Mouse (Mus musculus): ENCODE measurements around the gene Hey2. TPM values are rescaled to one million over a fixed set of nuclear protein-coding genes. Genes with fewer than 3 reads are reported as not detected.
A peak's percentile ranks its signal among the peaks of the same experiment; 100 is the strongest.

Hey2 gene
- total RNA-seq (2021) = 1 to 10 TPM; 5.4 to 7.4 TPM
- long read RNA-seq, experiment 1, partial matches to known transcripts = 1 of 2 reads
- long read RNA-seq, experiment 1, other reads (novel, unspliced or antisense) = 0 of 2 reads
- long read RNA-seq, experiment 2, partial matches to known transcripts = 1 of 2 reads
- long read RNA-seq, experiment 2, other reads (novel, unspliced or antisense) = 0 of 2 reads

DNA sequence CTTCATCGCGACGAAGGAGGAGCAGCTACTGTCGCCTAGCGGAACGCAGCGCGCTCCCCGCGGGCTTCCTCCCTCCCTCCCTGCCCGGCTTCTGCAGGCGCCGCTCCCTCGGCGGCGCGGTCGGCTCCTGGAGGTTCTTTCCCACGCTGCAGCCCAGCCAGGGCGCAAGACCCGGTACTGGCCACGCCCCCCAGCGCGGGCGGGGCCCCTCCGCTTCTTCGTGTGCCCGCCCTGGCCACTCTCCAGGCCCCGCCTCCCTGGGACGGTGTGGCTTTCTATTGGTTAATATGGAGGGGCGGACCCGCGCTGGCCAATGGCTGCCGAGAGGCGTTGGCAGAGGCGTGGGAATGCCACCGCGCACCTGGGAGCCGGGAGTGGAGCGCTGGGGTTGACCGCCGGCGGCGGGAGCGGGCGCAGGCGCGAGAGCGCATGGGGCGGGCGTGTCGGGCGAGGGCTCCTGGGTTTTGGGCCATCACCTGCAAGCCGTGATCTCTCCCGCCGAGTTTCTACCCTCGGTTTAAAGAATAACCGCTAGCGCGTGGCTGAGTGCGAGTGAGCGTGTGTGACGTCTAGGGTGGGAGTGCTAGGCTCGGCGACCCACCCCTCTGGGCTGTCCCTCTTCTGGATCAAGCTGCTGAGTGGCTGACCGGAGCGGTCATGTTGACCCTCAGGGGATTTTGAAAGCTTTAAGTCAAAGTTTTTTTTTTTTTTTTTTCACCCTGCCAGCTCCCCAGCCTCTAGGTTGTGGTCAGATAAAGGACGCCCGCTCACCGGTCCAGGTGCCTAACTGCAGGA is at the start of gene Hey2:
Gene Hey2 (minus strand): TSS at position 159 of the 795 bp plus-strand sequence.
- peak; percentile 53 for TF ChIP-seq CTCF (conservative IDR thresholded peaks at IDR 0.05)
- H3K4me3 ChIP-seq = peak within 1 kb of the TSS; percentile 95
- peak; percentile 97 to 99 for DNase-seq (ENCODE audit: low spot score in 2 of 2)
- H3K27ac ChIP-seq = peak within 1 kb of the TSS; percentile 85

DNA sequence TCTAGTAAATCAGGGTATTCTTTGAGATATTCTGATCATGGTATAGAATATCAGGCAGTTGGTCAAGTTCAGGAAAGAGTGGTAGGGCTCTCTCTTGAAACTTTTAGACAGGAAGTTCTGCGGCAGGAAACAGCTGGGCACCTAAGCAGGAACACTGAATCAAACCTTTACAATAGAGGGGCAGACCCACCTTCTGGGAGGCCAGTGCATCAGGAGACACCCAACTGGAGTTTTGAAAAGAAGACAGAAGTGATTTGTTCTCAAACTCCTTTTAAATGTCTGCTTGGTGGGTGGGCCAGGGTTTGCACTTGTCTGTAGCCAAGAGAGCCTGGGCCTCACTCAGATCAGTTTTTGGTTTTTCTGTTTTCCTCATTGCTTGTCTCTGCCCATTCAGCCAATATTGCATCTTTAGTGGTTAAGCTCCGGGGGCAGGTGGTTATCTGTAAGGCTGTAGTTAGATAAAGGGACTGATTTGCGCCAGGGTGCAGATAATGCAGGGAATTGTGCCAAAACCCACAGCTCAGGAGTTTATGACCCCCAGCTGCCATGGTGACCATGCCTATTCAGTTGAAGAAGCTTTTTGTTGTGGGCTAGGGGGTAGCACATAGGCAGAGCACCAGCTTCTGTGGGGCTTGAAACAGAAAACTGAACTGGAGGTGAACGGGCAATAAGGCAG is 40.6 kb upstream of the Hey2 start:
- H3K27ac ChIP-seq = no peak overlapping the region
- H3K4me3 ChIP-seq = no peak overlapping the region
- TF ChIP-seq CTCF (conservative IDR thresholded peaks at IDR 0.05) = no peak
- no peak for DNase-seq (ENCODE audit: low spot score in 2 of 2)

DNA sequence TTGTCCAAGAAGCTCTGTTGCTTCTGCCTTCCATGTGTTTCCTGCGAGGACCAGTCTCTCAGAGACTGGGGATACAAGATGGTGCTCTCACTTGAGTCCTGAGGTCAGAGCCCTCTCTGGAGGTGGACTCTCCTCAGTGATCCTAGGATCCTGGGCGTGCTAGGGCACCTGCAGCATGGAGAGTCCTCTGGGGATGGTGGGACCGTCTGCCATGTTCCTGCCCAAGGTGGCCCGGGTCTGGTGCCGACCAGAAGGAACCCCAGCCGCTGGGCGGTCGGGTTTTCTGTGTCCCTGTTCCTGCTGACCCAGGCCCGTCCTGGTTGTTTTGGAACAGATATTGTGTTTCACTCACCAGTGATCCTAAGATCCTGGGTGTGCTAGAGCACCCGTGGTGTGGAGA is 38.5 kb upstream of the Hey2 start:
- Histone ChIP-seq H3K27ac (no peak overlapping the region), H3K4me3 (no peak overlapping the region)
- no peak for TF ChIP-seq CTCF (conservative IDR thresholded peaks at IDR 0.05)
- no peak for DNase-seq (ENCODE audit: low spot score in 2 of 2)

DNA sequence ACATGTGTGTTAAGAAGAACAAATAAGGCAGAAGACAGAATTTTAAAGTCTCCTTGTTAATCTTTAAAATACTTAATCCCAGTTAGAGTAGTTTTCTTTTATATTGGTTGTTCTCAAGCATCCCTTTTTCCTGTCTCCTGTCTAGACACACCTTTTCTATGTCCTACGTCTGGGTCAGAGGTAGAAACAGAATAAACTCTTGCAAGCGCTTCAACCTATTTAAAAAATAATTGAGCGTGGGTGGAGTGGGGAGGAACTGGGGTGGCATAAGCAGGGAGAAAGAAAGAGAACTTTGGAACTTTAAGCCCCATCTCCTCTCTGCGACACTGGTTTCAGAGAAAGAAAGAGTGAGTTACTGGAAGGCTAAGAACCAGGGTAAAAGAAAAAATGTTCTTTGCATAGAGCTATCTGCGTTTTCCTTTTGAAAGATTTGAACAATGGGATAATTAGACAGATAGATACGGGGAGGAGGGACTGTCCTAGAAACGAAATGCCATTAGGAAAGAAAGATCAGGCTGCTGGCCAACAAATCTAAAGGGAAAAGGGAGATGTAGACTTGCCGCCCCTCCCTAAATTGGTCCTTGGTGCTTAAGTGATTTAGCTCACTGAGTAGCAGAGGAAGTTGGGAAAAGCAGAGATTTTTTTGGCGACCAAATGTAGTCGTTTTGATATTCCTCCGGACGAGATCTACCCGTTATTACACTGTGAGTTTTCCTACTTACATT is 2.7 kb upstream of the Hey2 start:
- Histone ChIP-seq H3K27ac (no peak overlapping the region), H3K4me3 (no peak overlapping the region)
- no peak for TF ChIP-seq CTCF (conservative IDR thresholded peaks at IDR 0.05)
- DNase-seq (ENCODE audit: low spot score in 2 of 2) = no peak

DNA sequence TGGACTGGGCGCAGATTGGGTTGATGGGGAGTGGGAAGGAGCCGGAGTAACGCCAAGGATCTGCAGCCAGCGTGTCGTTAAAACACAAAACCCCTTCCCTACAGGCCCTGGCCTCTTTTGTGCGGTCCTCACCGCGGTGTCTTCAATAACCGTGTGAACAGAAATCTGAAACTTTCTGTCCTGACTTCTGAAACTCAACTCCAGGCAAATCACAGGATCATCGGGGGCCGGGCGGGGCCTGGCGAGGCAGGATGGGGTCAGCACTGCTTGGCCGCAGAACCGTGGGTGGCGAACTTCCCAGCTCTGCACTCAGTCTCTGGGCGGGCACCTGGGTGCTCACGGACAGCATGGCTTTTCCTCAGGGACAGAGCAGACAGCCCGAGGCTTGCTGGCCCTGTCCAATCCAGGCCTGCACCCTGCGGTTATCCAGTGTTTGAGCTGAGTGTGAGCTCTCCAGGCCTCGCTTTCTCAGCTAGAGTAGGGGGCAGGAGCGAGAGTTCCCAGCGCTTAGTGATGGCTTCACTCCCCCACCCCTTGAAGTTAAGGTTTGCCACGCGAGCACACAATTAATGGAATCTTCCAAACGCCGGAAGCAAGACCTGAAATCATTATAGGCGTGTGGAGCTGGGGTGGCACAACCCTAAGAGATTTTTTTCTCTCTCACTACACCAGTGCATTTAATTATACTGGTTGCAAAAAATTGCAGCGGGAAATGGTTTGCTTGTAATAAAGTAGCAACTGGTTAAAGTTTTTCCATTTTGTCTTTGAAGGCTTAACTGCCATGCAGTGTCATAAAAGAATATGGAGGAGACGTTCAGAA is 1.8 kb upstream of the Hey2 start:
- Histone ChIP-seq H3K4me3 (peak overlapping the region; percentile 95), H3K27ac (no peak overlapping the region; the same call in 1 of the 2 replicates)
- DNase-seq (ENCODE audit: low spot score in 2 of 2) = no peak
- no peak for TF ChIP-seq CTCF (conservative IDR thresholded peaks at IDR 0.05)

DNA sequence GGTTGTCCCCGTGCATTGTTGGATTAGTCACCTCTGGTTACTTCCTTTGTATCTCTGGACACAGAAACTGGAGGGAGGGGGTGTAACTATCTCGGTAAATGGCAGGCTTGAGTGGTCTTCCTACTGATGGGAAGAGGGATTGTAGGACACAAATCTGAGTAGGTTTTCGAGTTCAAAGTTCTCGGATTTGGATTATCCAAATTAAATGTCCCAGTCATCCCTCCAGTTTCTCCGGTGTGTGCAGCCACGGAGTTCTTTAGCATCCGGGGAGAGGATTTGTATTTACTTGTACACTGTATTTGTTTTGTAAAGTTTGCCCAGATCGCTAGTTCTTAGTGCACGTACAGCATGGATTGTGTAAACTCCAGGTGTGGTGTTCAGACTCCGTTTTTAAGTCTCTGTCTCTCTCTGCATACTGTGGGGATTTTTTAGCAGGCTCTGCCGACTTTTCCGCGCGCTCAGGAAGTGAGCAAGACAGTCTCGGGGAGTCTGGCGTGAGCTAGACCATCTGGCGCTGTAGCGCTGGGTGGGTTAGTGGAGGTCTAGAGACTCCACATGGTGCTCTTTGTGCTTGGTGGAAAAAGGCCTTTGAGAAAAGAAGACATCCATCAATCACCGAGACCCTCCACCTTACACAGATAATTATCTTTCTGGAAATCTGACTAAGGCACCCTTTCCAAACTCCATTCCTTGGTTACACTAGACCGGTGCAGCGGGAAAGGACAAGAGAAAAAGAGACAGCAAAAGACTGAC is 1.0 kb upstream of the Hey2 start:
- no peak for DNase-seq (ENCODE audit: low spot score in 2 of 2)
- no peak for TF ChIP-seq CTCF (conservative IDR thresholded peaks at IDR 0.05)
- H3K27ac ChIP-seq = peak overlapping the region; percentile 8; the same call in 1 of the 2 replicates
- H3K4me3 ChIP-seq = peak overlapping the region; percentile 95

DNA sequence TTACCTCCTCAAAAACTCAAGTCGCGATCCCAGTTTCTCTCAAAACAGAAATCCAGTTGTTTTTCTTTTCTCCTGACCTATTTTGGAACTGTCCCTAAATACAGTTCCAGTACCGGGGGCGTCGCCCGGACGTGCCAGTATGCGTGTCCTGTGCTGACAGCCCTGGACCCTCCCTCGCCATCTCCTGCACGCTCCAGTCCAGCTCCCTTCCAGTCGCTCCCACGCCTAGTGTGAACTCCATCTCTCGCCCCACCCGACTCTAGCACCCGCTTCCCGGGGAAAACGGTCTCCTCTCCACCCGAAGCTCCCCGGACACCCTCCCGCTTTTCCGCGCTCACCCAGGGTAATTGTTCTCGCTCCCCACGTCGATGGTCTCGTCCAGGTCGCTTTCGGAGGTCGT is 373 bp downstream of the Hey2 start:
- H3K4me3 ChIP-seq = peak overlapping the region; percentile 95
- DNase-seq (ENCODE audit: low spot score in 2 of 2) = no peak
- TF ChIP-seq CTCF (conservative IDR thresholded peaks at IDR 0.05) = no peak
- H3K27ac ChIP-seq = peak overlapping the region; percentile 85

DNA sequence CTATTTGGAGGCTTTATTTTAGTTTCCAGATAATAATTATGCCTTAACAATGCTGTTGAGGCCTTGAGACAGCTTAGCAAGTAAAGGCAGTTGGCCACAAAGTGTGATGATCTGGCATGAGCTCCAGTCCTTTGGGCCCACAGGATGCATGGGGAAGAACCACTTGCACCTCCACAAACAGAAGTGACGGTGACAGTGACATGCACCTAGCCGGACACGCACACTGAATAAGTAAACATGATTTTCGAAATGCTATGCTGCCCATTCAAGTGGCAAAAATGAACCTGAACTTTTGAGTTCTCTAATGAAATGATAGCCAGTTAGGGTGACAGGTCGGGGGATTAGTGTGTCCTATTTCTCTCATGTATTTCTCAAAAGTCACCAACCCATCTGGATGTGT is 1.8 kb downstream of the Hey2 start:
- peak overlapping the region; percentile 95; the same call in 1 of the 2 replicates for H3K4me3 ChIP-seq
- TF ChIP-seq CTCF (conservative IDR thresholded peaks at IDR 0.05) = no peak
- no peak for DNase-seq (ENCODE audit: low spot score in 2 of 2)
- H3K27ac ChIP-seq = no peak overlapping the region

DNA sequence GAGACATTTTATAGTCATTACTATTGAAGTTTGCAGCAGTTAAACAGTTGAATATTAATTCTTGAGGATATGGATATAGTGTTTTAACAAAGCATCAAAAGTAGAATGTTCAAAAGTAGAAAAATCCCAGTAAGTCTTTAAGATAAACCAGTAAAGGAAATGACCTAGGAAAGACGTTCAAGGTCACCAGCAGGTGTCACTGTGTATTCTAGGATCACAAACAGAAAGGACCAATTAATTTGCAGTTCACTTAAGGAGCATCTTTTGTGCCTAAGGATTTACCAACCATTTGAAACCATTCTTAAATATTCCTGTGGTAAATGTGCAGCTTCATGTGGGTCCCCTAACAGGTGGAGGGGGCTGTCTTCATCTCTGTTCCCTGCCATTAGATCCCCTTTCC is 4.4 kb downstream of the Hey2 start:
- Histone ChIP-seq H3K27ac (no peak overlapping the region), H3K4me3 (no peak overlapping the region)
- DNase-seq (ENCODE audit: low spot score in 2 of 2) = no peak
- TF ChIP-seq CTCF (conservative IDR thresholded peaks at IDR 0.05) = peak; percentile 74

DNA sequence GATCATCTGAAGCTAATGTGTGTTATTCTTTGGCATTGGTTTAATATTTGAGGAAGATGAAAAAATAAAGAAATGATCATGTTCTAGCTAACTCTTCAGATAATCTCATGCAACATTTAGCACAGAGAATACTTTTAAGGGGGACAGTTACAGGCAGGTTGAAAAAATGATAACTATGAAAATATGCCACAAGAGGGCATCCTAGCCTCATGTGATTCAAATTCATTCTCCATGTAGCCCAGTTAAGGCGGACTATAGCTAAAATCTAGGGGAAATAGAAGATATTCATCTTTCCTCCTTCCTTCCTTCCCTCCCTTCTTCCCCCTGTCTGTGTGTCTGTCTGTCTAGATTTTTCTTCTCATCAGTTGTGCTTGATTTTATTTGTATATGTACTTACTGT is 17.6 kb downstream of the Hey2 start:
- peak; percentile 87 for TF ChIP-seq CTCF (conservative IDR thresholded peaks at IDR 0.05)
- no peak overlapping the region for H3K4me3 ChIP-seq
- DNase-seq (ENCODE audit: low spot score in 2 of 2) = peak; percentile 65 to 66
- H3K27ac ChIP-seq = no peak overlapping the region

DNA sequence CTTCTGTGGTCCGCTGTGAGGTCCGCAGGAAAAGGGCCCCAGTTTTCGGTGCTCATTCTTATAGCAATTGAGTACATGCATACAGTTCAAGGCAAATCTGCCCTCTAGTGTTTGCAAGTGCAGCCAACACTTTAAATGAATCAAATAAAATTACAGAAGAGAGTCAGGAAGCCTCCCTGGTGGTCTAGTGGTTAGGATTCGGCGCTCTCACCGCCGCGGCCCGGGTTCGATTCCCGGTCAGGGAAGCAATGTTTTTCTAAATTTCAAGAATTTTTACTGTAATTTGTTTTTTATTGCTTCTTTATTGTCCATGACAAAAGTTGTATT is 31.7 kb downstream of the Hey2 start:
- peak overlapping the region; percentile 76 for H3K27ac ChIP-seq
- peak overlapping the region; percentile 78 for H3K4me3 ChIP-seq
- DNase-seq (ENCODE audit: low spot score in 2 of 2) = peak; percentile 89 to 96
- TF ChIP-seq CTCF (conservative IDR thresholded peaks at IDR 0.05) = peak; percentile 95

Data from layer of hippocampus, adult 2 months (tissue).